Mouse (Mus musculus) spleen, adult 2 months (tissue): ENCODE data around the gene Eif2b2.

ENCODE experiments used
- CTCF ChIP-seq: fragments of 200-500 bp; IDR thresholded peaks from 2 replicates; pipeline ENCODE4 v1.5.1; 2011; ENCODE audit warnings: mild to moderate bottlenecking, inconsistent platforms; ENCODE audit not compliant: insufficient read depth, insufficient read length, insufficient replicate concordance; ENCODE audit errors: extremely low read depth
- POLR2A ChIP-seq: fragments of 200-500 bp; IDR thresholded peaks from 2 replicates; pipeline ENCODE4 v1.6.1; 2011; ENCODE audit warnings: low read depth, low read length, inconsistent platforms

DNA sequence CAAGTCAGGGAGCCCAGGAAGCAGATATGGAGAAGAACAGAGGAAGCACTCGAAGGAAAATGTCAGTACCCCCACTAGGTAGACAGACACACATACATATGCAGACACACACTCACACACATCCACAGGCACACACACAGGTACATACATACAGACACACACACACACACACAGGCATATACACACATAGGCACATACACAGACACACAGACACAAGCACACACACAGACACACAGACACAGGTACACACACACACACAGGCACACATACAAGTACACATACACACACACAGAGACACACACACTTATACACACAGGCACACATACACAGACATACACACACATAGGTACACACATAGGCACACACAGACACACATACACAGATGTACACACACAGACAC lies 19.3 kb upstream of the Eif2b2 start:
- TF ChIP-seq POLR2A (no peak), CTCF (no peak)
